Mouse (Mus musculus): ENCODE measurements around the gene Chaf1a. TPM values are rescaled to one million over a fixed set of nuclear protein-coding genes. Genes with fewer than 3 reads are reported as not detected.
"Not testable (repeated sequence)": the region's sequence is repeated elsewhere in the genome, so short reads cannot be mapped to it uniquely, and the experiment has no call there.

Chaf1a gene
- polyA plus RNA-seq, 1 experiment from 2014 or later, result 26.8 TPM

- H3K27me3 ChIP-seq, result no peaks in the 10 kb centered on the region
- ATAC-seq (ENCODE audit: low FRiP score), result no peak
- peaks cover 54% of the 10 kb centered on the region for H3K36me3 ChIP-seq
- 95% methylated on average over 8 of the region's 8 CpGs for WGBS
- no peaks in the 10 kb centered on the region for H3K4me1 ChIP-seq
- no peak overlapping the region for H3K4me3 ChIP-seq
- no peak overlapping the region for H3K9ac ChIP-seq
- H3K4me2 ChIP-seq (replicated peaks), result no peak overlapping the region
- H3K9me3 ChIP-seq (replicated peaks), result no peaks in the 10 kb centered on the region
- no peak overlapping the region for H3K27ac ChIP-seq
Observed at GRCm38 (mm10) chr17:56103465-56104285, 63.4 kb downstream of the Chaf1a start.

DNA sequence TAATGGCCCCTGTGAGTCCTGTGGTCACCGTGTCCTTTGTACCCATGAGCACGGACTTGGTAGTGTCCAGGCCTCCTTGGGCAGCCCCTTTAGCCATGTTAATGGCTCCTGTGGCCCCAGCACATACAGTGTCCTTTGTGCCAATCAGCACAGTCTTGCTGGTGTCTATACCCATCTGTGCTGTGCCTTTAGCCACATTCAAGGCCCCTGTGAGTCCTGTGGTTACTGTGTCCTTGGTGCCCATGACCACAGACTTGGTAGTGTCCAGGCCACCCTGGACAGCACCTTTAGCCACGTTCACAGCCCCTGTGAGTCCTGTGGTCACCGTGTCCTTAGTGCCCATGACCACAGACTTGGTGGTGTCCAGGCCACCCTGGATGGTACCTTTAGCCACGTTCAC lies 64.6 kb downstream of the Chaf1a start:
- not testable (repeated sequence) for H3K9ac ChIP-seq; H3K9me3 ChIP-seq (replicated peaks); H3K27ac ChIP-seq; H3K4me2 ChIP-seq (replicated peaks); H3K4me3 ChIP-seq; H3K4me1 ChIP-seq; H3K27me3 ChIP-seq; ATAC-seq (ENCODE audit: low FRiP score)
- WGBS, result 88% methylated on average over 3 of the region's 5 CpGs
- peaks cover 43% of the 10 kb centered on the region for H3K36me3 ChIP-seq

GRCm38 (mm10) chr17:56106436-56106835 lies 66.2 kb downstream of the Chaf1a start:
- ATAC-seq (ENCODE audit: low FRiP score); H3K9me3 ChIP-seq (replicated peaks); H3K9ac ChIP-seq; H3K27me3 ChIP-seq; H3K4me2 ChIP-seq (replicated peaks); H3K4me1 ChIP-seq; H3K27ac ChIP-seq; H3K4me3 ChIP-seq: not testable (repeated sequence)
- H3K36me3 ChIP-seq, result peaks cover 27% of the 10 kb centered on the region
- WGBS, result 96% methylated on average over 4 of the region's 4 CpGs

DNA sequence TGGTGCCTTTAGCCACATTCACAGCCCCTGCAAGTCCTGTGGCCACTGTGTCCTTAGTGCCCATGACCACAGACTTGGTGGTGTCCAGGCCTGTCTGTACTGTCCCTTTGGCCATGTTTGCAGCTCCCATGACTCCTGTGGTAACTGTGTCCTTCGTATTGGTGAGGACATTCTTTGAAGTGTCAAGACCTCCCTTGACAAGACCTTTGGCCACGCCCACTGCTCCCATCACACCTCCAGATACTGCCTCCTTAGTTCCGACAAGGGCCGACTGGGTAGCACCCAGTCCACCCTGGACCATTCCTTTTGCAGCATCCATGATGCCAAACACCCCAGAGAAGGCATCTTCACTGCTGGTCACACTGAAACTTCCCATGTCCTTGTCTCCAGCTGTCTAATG lies 66.7 kb downstream of the Chaf1a start:
- ATAC-seq (ENCODE audit: low FRiP score), result no peak
- Histone ChIP-seq H3K4me1 (no peaks in the 10 kb centered on the region), H3K4me2 (replicated peaks) (no peak overlapping the region), H3K9ac (no peak overlapping the region), H3K4me3 (no peak overlapping the region), H3K27me3 (no peaks in the 10 kb centered on the region), H3K9me3 (replicated peaks) (no peaks in the 10 kb centered on the region), H3K36me3 (peaks cover 21% of the 10 kb centered on the region), H3K27ac (no peak overlapping the region)
- 80% methylated on average over 4 of the region's 4 CpGs for WGBS

GRCm38 (mm10) chr17:56107736-56108135 lies 67.5 kb downstream of the Chaf1a start:
- Histone ChIP-seq H3K27me3 (no peaks in the 10 kb centered on the region), H3K4me1 (peaks cover 2% of the 10 kb centered on the region; the same call in 1 of the 2 replicates), H3K4me2 (replicated peaks) (no peak overlapping the region), H3K9ac (no peak overlapping the region), H3K36me3 (peaks cover 14% of the 10 kb centered on the region), H3K9me3 (replicated peaks) (no peaks in the 10 kb centered on the region), H3K4me3 (no peak overlapping the region), H3K27ac (no peak overlapping the region)
- ATAC-seq (ENCODE audit: low FRiP score), result no peak
- WGBS, result 58% methylated on average over 2 of the region's 2 CpGs

- no peak overlapping the region for H3K4me3 ChIP-seq
- no peak overlapping the region for H3K27ac ChIP-seq
Observed at GRCm38 (mm10) chr17:56108334-56109044, 68.2 kb downstream of the Chaf1a start.

GRCm38 (mm10) chr17:56109219-56110051 lies 69.2 kb downstream of the Chaf1a start, which contains the start of gene Plin4:
Gene Plin4, minus strand, starts transcription at chr17:56109803.
- Histone ChIP-seq H3K4me1 (peaks cover 5% of the 10 kb centered on the region; the same call in 1 of the 2 replicates), H3K27ac (no peak within 1 kb of the TSS), H3K9me3 (replicated peaks) (no peaks in the 10 kb centered on the region), H3K9ac (no peak within 1 kb of the TSS), H3K4me2 (replicated peaks) (no peak within 1 kb of the TSS), H3K4me3 (no peak within 1 kb of the TSS), H3K27me3 (no peaks in the 10 kb centered on the region), H3K36me3 (no peaks in the 10 kb centered on the region)
- WGBS, result 61% methylated on average over 10 of the region's 10 CpGs
- no peak for ATAC-seq (ENCODE audit: low FRiP score)

More at GRCm38 (mm10) chr17:56108334-56109044, 68.2 kb downstream of the Chaf1a start:
- peaks cover 6% of the 10 kb centered on the region for H3K36me3 ChIP-seq
- H3K4me2 ChIP-seq (replicated peaks), result no peak overlapping the region
- peaks cover 5% of the 10 kb centered on the region; the same call in 1 of the 2 replicates for H3K4me1 ChIP-seq
- H3K27me3 ChIP-seq, result no peaks in the 10 kb centered on the region
- no peak; the same call in 1 of the 2 replicates for ATAC-seq (ENCODE audit: low FRiP score)
- 82% methylated on average over 6 of the region's 6 CpGs for WGBS
- no peaks in the 10 kb centered on the region for H3K9me3 ChIP-seq (replicated peaks)
- no peak overlapping the region for H3K9ac ChIP-seq

DNA sequence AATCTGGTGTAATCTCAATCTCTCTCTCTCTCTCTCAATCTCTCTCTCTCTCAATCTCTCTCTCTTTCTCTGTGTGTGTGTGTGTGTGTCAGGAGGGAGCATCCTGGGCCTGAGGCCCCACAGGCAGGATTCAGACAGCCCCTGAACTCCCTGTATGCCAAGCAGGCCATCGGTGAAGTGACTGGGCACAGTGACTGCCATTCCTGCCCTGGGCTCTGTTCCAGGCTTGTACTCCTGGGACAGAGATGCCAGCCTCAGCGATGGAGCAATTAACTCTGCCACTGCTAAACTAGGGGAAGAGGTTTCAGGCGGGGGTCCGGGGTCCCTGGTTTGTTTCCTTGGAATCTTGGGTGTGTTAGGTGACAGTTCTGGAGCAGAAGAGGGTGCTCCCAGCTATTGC lies 70.3 kb downstream of the Chaf1a start:
- Histone ChIP-seq H3K4me2 (replicated peaks) (no peak overlapping the region), H3K36me3 (no peaks in the 10 kb centered on the region), H3K4me1 (peaks cover 5% of the 10 kb centered on the region; the same call in 1 of the 2 replicates), H3K4me3 (no peak overlapping the region), H3K9ac (no peak overlapping the region), H3K27me3 (0 out of 2 replicates have a peak, but pooled peaks cover 2% of the 10 kb centered on the region), H3K27ac (no peak overlapping the region), H3K9me3 (replicated peaks) (no peaks in the 10 kb centered on the region)
- ATAC-seq (ENCODE audit: low FRiP score), result no peak
- WGBS, result 74% methylated on average over 4 of the region's 4 CpGs

GRCm38 (mm10) chr17:56111021-56111420 lies 70.8 kb downstream of the Chaf1a start:
- WGBS, result 53% methylated on average over 1 of the region's 1 CpGs
- no peak overlapping the region for H3K27ac ChIP-seq
- H3K9me3 ChIP-seq (replicated peaks), result no peaks in the 10 kb centered on the region
- no peak overlapping the region for H3K9ac ChIP-seq
- peaks cover 5% of the 10 kb centered on the region; the same call in 1 of the 2 replicates for H3K4me1 ChIP-seq
- 0 out of 2 replicates have a peak, but pooled peaks cover 4% of the 10 kb centered on the region for H3K27me3 ChIP-seq
- no peak overlapping the region for H3K4me2 ChIP-seq (replicated peaks)
- H3K4me3 ChIP-seq, result no peak overlapping the region
- no peaks in the 10 kb centered on the region for H3K36me3 ChIP-seq
- ATAC-seq (ENCODE audit: low FRiP score), result no peak

DNA sequence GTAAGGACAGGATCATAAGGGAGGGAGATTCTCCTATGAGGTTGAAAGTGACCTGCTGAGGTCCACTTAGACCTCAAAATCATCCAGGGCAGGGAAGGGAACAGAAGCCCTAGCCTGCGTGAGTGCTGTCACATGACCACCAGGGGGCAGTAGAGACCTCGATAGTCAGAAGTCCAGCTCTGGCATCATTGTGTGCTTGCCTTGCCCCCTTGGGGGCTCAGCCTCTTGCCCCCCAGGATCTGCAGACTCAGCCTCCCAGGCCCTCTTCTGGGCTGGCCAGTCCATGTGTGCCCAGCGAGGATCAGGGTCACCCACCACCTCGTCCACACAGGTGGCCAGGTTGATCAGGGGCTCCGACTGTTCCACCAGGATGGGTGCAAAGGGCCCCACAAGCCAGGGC lies 71.6 kb downstream of the Chaf1a start:
- WGBS, result 42% methylated on average over 5 of the region's 5 CpGs
- Histone ChIP-seq H3K9me3 (replicated peaks) (no peaks in the 10 kb centered on the region), H3K27me3 (peaks cover 10% of the 10 kb centered on the region), H3K27ac (no peak overlapping the region), H3K9ac (no peak overlapping the region), H3K4me2 (replicated peaks) (no peak overlapping the region), H3K36me3 (no peaks in the 10 kb centered on the region), H3K4me3 (no peak overlapping the region), H3K4me1 (peaks cover 6% of the 10 kb centered on the region; the same call in 1 of the 2 replicates)
- ATAC-seq (ENCODE audit: low FRiP score), result no peak

- no peak overlapping the region for H3K27ac ChIP-seq
- peaks cover 17% of the 10 kb centered on the region for H3K27me3 ChIP-seq
- H3K9ac ChIP-seq, result no peak overlapping the region
- H3K4me1 ChIP-seq, result peaks cover 13% of the 10 kb centered on the region
- 69% methylated on average over 3 of the region's 3 CpGs for WGBS
- H3K36me3 ChIP-seq, result no peaks in the 10 kb centered on the region
- ATAC-seq (ENCODE audit: low FRiP score), result no peak
- no peak overlapping the region for H3K4me2 ChIP-seq (replicated peaks)
- no peak overlapping the region for H3K4me3 ChIP-seq
- H3K9me3 ChIP-seq (replicated peaks), result no peaks in the 10 kb centered on the region
Observed at GRCm38 (mm10) chr17:56112743-56113142, 72.5 kb downstream of the Chaf1a start.

DNA sequence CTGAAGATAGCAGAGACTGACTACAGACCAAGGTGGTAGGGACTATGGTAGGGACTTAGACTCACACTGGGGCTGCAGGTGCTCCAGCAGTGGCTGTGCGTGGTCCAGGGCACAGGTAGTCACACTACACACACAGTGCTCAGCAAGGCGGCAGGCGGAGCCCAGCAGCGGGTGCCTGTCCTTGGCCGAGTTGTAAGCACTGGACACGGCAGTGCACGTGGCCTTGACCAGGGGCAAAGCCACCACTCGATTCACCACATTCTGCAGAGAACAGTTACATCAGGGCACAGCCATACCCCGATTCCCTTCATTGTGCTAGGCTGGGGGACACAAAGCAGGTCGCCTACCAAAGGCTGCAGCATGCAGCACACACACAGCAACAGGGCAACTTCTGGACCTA lies 76.0 kb downstream of the Chaf1a start:
- Histone ChIP-seq H3K4me3 (no peak overlapping the region), H3K9ac (no peak overlapping the region), H3K36me3 (no peaks in the 10 kb centered on the region), H3K27ac (no peak overlapping the region), H3K9me3 (replicated peaks) (no peaks in the 10 kb centered on the region), H3K4me1 (peaks cover 24% of the 10 kb centered on the region), H3K4me2 (replicated peaks) (no peak overlapping the region), H3K27me3 (peaks cover 50% of the 10 kb centered on the region)
- WGBS, result 81% methylated on average over 10 of the region's 10 CpGs
- ATAC-seq (ENCODE audit: low FRiP score), result no peak

Data from hindbrain, embryonic 12.5 days (tissue).